Mouse (Mus musculus) stomach, embryonic 16.5 days (tissue): ENCODE data around the gene Cdc6. TPM values are rescaled to one million over a fixed set of nuclear protein-coding genes. Genes with fewer than 3 reads are reported as not detected.

Experiments
- polyA plus RNA-seq: library from polyadenylated mRNA; unstranded; fragments of >200 nt; fragmentation: Nextera tagmentation; extraction: Ambion mirVana; gene quantifications from 2 replicates; pipeline ENCODE4 v1.2.1, GENCODE M21; 2015

The Cdc6 gene
- polyA plus RNA-seq, 1 experiment from 2014 or later = 28.1 TPM

Other genes with a start within 250 kb of the Cdc6 start
- gene Gsdma, start 243.4 kb upstream of the Cdc6 start, polyA plus RNA-seq = 3.7 and 8.3 TPM in 2 replicates
- 147 and 157 TPM in 2 replicates for gene Psmd3, start 225.2 kb upstream of the Cdc6 start, polyA plus RNA-seq
- gene Csf3, start 206.5 kb upstream of the Cdc6 start, polyA plus RNA-seq = not detected in 2 replicates
- gene Med24, start 178.4 kb upstream of the Cdc6 start, polyA plus RNA-seq = 42.2 and 44.2 TPM in 2 replicates
- gene Thra, start 167.2 kb upstream of the Cdc6 start, polyA plus RNA-seq = 32.9 and 37.8 TPM in 2 replicates
- 2.6 and 4.1 TPM in 2 replicates for gene Nr1d1, start 132.5 kb upstream of the Cdc6 start, polyA plus RNA-seq
- gene Msl1, start 112.3 kb upstream of the Cdc6 start, polyA plus RNA-seq = 18.0 and 18.4 TPM in 2 replicates
- 25.1 and 26.3 TPM in 2 replicates for gene Casc3, start 102.9 kb upstream of the Cdc6 start, polyA plus RNA-seq
- gene Rapgefl1, start 71.0 kb upstream of the Cdc6 start, polyA plus RNA-seq = 6.5 and 7.8 TPM in 2 replicates
- 5.0 and 5.3 TPM in 2 replicates for gene Wipf2, start 44.2 kb upstream of the Cdc6 start, polyA plus RNA-seq
- 28.8 and 30.1 TPM in 2 replicates for gene Rara, start 20.0 kb downstream of the Cdc6 start, polyA plus RNA-seq
- gene Gjd3, start 75.2 kb downstream of the Cdc6 start, polyA plus RNA-seq = 0.44 TPM in 1 of 2 replicates, not detected in the other
- 186 and 188 TPM in 2 replicates for gene Top2a, start 116.4 kb downstream of the Cdc6 start, polyA plus RNA-seq
- gene Igfbp4, start 133.4 kb downstream of the Cdc6 start, polyA plus RNA-seq = 411 and 440 TPM in 2 replicates
- 1.8 and 2.4 TPM in 2 replicates for gene Tns4, start 181.5 kb downstream of the Cdc6 start, polyA plus RNA-seq
- 0.19 TPM in 2 replicates for gene Ccr7, start 247.3 kb downstream of the Cdc6 start, polyA plus RNA-seq